Mouse (Mus musculus): ENCODE results near the gene Sclt1.

DNA sequence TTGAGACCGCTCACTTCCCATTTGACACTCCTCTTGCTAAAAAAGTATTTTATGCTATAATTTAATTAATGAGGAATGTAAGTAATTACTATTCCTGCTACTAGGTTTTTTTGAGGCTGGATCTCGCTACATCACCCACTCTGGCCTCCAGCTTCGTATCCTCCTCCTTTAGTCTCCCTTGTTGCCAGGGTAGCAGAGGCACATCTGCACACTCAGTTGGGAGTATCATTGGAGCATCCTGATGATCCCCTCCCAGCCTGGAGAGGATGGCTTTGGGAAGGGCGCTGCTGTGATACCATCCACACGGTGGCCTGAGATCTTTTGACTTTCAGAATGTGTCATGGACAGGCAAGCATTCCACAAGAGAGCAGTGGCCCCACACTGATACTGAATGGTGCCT is 156.8 kb downstream of the Sclt1 start:
- TF ChIP-seq CTCF (IDR thresholded peaks at IDR 0.05; ENCODE audit: borderline replicate concordance, control insufficient read depth, extremely low read depth, insufficient read depth, low read length, poor library complexity) (no peak), POLR2A (IDR thresholded peaks at IDR 0.05; ENCODE audit: control insufficient read depth, extremely low read depth, insufficient read depth, low read length, poor library complexity) (no peak)
